Mouse (Mus musculus) kidney, adult 2 months (tissue): ENCODE measurements around the gene Map3k1.

Experiments used
- CTCF ChIP-seq: fragments of 200-500 bp; conservative IDR thresholded peaks from 2 replicates; pipeline ENCODE4 v1.5.1; 2011; ENCODE audit warnings: low read depth, mild to moderate bottlenecking, control low read depth, low read length, moderate library complexity, mixed read lengths; ENCODE audit not compliant: insufficient read depth, insufficient read length
- POLR2A ChIP-seq: fragments of 200-500 bp; IDR thresholded peaks from one replicate; pipeline ENCODE4 v1.6.1; 2011; ENCODE audit warnings: low read depth, low read length, control low read depth

DNA sequence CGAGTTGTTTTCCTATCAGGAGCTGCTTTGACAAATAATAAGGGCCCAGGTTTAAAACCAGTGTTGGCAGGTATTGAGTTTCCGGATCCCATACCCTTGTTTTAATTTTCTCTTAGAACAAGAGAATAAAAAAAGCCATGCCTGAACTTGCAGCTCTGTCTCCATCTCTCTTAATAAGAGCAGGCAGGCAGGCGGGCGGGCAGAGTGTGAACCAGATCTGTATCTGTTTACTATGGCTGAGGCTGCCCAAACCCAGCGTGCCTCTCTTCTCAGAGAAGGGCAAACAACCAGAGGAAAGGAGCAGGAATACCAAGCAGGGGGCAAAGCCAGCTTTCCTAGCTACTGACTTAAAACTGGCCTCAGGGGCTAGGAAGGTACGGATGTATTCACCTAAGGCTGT lies 5.3 kb downstream of the Map3k1 start:
- TF ChIP-seq CTCF, result no peak
- no peak for TF ChIP-seq POLR2A
